Mouse (Mus musculus): ENCODE data around the gene Camkmt.

Camkmt gene

DNA sequence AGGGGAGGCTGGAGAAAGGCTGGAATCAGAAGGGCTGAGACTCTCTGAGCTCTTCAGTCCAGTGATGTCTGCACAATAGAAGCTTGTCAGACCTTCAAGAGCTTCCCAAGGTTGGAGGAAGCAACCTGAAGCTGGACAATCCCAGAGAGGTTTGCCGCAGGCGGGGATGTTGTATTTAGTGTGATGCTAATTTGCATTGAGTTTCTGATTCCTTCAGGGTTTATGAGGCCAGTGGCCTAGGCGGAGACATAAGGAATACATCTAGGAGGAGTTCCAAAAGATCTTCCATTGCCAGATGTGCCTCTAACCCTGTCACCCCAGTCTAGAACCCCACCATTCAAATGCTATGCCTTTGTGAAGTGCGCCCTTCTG lies 416.7 kb downstream of the Camkmt start:
- no peak for DNase-seq

Measured in layer of hippocampus, adult 9-11 months (tissue).